Mouse (Mus musculus) spleen, adult 2 months (tissue): ENCODE measurements around the gene Pdcd1lg2. TPM values are rescaled to one million over a fixed set of nuclear protein-coding genes. Genes with fewer than 3 reads are reported as not detected.

ENCODE experiments used
- DNase-seq, 2 experiments: peaks; one replicate each; pipeline versions ENCODE4 v3.0.0 to v3.0.0-alpha.2; 2012 to 2021; ENCODE audit warnings: low spot score in 2 of 2, low read depth in 1 of 2
- H3K27ac ChIP-seq: fragments of 200-500 bp; 2 replicates; pipeline ENCODE4 v1.5.1; 2012; ENCODE audit warnings: low read length, inconsistent platforms; ENCODE audit not compliant: insufficient read depth
- H3K27me3 ChIP-seq: fragments of 200-500 bp; 2 replicates; pipeline ENCODE4 v1.6.1; 2012; ENCODE audit warnings: mild to moderate bottlenecking, moderate library complexity, low read length, inconsistent platforms; ENCODE audit not compliant: control insufficient read depth, insufficient read depth
- H3K36me3 ChIP-seq: fragments of 200-500 bp; 2 replicates; pipeline ENCODE4 v1.6.1; 2012; ENCODE audit warnings: mild to moderate bottlenecking, low read length, inconsistent platforms; ENCODE audit not compliant: control insufficient read depth, insufficient read depth
- H3K4me1 ChIP-seq: fragments of 200-500 bp; 2 replicates; pipeline ENCODE4 v1.6.1; 2011; ENCODE audit warnings: inconsistent platforms; ENCODE audit not compliant: control insufficient read depth, insufficient read depth, insufficient read length
- H3K4me3 ChIP-seq: fragments of 200-500 bp; 2 replicates; pipeline ENCODE4 v1.5.1; 2011; ENCODE audit warnings: mild to moderate bottlenecking, inconsistent platforms; ENCODE audit not compliant: insufficient read depth, insufficient read length; ENCODE audit errors: extremely low read depth
- CTCF ChIP-seq: fragments of 200-500 bp; IDR thresholded peaks from 2 replicates; pipeline ENCODE4 v1.5.1; 2011; ENCODE audit warnings: mild to moderate bottlenecking, inconsistent platforms; ENCODE audit not compliant: insufficient read depth, insufficient read length, insufficient replicate concordance; ENCODE audit errors: extremely low read depth
- POLR2A ChIP-seq: fragments of 200-500 bp; IDR thresholded peaks from 2 replicates; pipeline ENCODE4 v1.6.1; 2011; ENCODE audit warnings: low read depth, low read length, inconsistent platforms
- WGBS: fragments of 180-500 bp; shearing (Covaris S2); methylation state at CpG from one replicate; pipeline ENCODE4 v1.1.7; 2018; 5-methylcytosine and 5-hydroxymethylcytosine counted together
- polyA plus RNA-seq: library from polyadenylated mRNA; depleted of rRNA; stranded (reverse); fragments of >200 nt; gene quantifications from 2 replicates; pipeline ENCODE4 v1.2.3, GENCODE M21; 2012

Pdcd1lg2 gene
- polyA plus RNA-seq, 1 experiment: 1.0 TPM

- Histone ChIP-seq H3K4me1 (peaks cover 32% of the 10 kb centered on the region), H3K27me3 (no peaks in the 10 kb centered on the region), H3K4me3 (no peak overlapping the region), H3K36me3 (no peaks in the 10 kb centered on the region), H3K27ac (peak overlapping the region; percentile 96)
- 37% methylated on average over 3 of the region's 3 CpGs for WGBS
- TF ChIP-seq POLR2A (no peak), CTCF (no peak)
- peak in 1 of 2 experiments; percentile 26 for DNase-seq
Measured at GRCm38 (mm10) chr19:29430516-29430915, 19.8 kb downstream of the Pdcd1lg2 start.

DNA sequence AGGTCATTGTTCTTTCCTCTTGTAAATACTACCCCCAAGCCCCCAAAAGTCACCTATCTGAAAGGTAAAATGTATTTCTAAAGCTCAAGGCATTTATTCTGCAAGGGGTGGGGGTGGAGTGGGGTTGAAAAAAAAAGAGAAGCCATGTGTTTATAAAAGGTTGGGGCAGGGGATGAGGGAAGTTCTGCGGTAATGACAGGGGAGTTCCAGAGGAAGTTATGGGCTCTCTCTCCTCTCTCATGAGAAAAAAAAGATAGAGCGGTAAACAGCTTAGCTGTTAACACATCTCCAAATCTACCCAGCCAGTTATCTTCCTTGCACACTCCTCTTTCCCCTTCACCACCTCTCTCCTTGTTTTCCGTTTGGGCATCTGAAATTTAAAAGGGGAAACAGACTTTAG, 20.2 kb downstream of the Pdcd1lg2 start:
- H3K36me3 ChIP-seq: no peaks in the 10 kb centered on the region
- 8% methylated on average over 3 of the region's 3 CpGs for WGBS
- TF ChIP-seq CTCF (no peak), POLR2A (no peak)
- no peaks in the 10 kb centered on the region for H3K27me3 ChIP-seq
- no peak overlapping the region for H3K4me3 ChIP-seq
- peaks cover 32% of the 10 kb centered on the region for H3K4me1 ChIP-seq
- H3K27ac ChIP-seq: peak overlapping the region; percentile 96
- peak; percentile 52 to 74 for DNase-seq

DNA sequence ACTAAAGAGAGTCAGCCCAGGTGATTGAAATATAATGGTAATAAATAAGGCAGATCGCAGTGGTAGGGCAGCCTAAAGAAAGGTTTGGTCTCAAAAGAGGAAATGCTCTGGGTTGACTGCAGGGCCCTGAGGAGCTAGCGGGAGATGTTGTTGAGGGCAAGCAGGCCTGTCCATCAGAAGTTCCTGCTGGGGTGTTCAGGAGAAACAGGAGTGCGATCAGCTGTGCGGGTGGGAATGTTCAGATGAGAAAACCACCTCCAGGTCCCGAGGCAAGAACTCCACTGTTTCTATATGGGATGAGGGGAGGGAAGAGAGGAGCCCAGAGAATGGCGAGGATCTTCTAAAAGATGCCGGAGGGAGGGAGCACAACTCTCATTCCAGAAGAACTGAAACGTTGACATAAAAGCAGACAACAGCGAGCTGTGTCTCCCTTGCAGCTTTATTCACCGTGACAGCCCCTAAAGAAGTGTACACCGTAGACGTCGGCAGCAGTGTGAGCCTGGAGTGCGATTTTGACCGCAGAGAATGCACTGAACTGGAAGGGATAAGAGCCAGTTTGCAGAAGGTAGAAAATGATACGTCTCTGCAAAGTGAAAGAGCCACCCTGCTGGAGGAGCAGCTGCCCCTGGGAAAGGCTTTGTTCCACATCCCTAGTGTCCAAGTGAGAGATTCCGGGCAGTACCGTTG, 26.2 kb downstream of the Pdcd1lg2 start:
- TF ChIP-seq POLR2A (no peak), CTCF (no peak)
- Histone ChIP-seq H3K4me1 (peaks cover 21% of the 10 kb centered on the region), H3K36me3 (no peaks in the 10 kb centered on the region), H3K27ac (no peak overlapping the region), H3K27me3 (no peaks in the 10 kb centered on the region), H3K4me3 (no peak overlapping the region)
- 83% methylated on average over 18 of the region's 18 CpGs for WGBS
- no peak for DNase-seq

DNA sequence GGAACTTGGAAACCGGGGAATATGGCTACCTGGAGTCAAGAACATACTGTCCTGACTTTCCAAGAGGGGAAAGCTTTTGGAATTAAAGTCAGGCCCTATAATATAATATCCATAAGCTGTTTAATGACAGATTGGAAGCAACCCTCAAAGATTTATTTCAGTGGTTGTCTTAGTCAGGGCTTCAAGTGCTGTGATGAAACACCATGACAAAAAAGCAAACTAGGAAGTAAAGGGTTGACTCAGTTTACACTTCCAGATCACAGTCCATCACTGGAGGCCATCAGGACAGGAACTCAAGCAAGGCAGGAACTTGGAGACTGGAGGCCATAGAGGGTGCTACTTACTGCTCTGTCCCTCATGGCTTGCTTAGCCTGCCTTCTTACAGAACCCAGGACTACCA, 27.1 kb downstream of the Pdcd1lg2 start:
- H3K36me3 ChIP-seq: no peaks in the 10 kb centered on the region
- WGBS: 83% methylated on average over 1 of the region's 1 CpGs
- no peak for DNase-seq
- no peak for TF ChIP-seq POLR2A
- no peak for TF ChIP-seq CTCF
- no peak overlapping the region for H3K27ac ChIP-seq
- H3K27me3 ChIP-seq: no peaks in the 10 kb centered on the region
- peaks cover 17% of the 10 kb centered on the region for H3K4me1 ChIP-seq
- H3K4me3 ChIP-seq: no peak overlapping the region

- H3K4me1 ChIP-seq: peaks cover 18% of the 10 kb centered on the region
- H3K27ac ChIP-seq: no peak overlapping the region
Measured at GRCm38 (mm10) chr19:29439242-29439641, 28.5 kb downstream of the Pdcd1lg2 start.

GRCm38 (mm10) chr19:29442492-29442891, 31.8 kb downstream of the Pdcd1lg2 start:
- TF ChIP-seq POLR2A: no peak
- TF ChIP-seq CTCF: no peak
- Histone ChIP-seq H3K27ac (peak overlapping the region; percentile 18; the same call in 1 of the 2 replicates), H3K27me3 (no peaks in the 10 kb centered on the region), H3K4me3 (no peak overlapping the region), H3K4me1 (peaks cover 15% of the 10 kb centered on the region), H3K36me3 (no peaks in the 10 kb centered on the region)
- no peak for DNase-seq
- 73% methylated on average over 2 of the region's 2 CpGs for WGBS

More at GRCm38 (mm10) chr19:29439242-29439641, 28.5 kb downstream of the Pdcd1lg2 start:
- no peak for DNase-seq
- WGBS: 70% methylated on average over 3 of the region's 3 CpGs
- TF ChIP-seq CTCF (no peak), POLR2A (no peak)
- Histone ChIP-seq H3K27me3 (no peaks in the 10 kb centered on the region), H3K36me3 (no peaks in the 10 kb centered on the region), H3K4me3 (no peak overlapping the region)

- WGBS: 92% methylated on average over 3 of the region's 3 CpGs
- peaks cover 12% of the 10 kb centered on the region for H3K4me1 ChIP-seq
- no peaks in the 10 kb centered on the region for H3K36me3 ChIP-seq
- H3K4me3 ChIP-seq: no peak overlapping the region
- H3K27me3 ChIP-seq: no peaks in the 10 kb centered on the region
- H3K27ac ChIP-seq: no peak overlapping the region
- no peak for TF ChIP-seq CTCF
- no peak for TF ChIP-seq POLR2A
- no peak for DNase-seq
Measured at GRCm38 (mm10) chr19:29444364-29444763, 33.6 kb downstream of the Pdcd1lg2 start.
